Mouse (Mus musculus) stomach, embryonic 15.5 days (tissue): ENCODE measurements around the gene Sost. TPM values are rescaled to one million over a fixed set of nuclear protein-coding genes. Genes with fewer than 3 reads are reported as not detected.

Experiments
- ATAC-seq: fragments of 200-750 bp; cut with Nextera tagmentation; 2 replicates; pipeline ENCODE4 v1.8.0; 2017; ENCODE audit warnings: low read depth, moderate number of reproducible peaks, moderate TSS enrichment; ENCODE audit not compliant: insufficient read depth, low FRiP score
- H3K27ac ChIP-seq: fragments of 300-500 bp; sonication (generic); 2 replicates; pipeline ENCODE4 v1.5.1; 2015; ENCODE audit warnings: mild to moderate bottlenecking, inconsistent platforms
- H3K27me3 ChIP-seq: fragments of 300-500 bp; sonication (generic); replicated peaks from 2 replicates; pipeline ENCODE4 v1.6.1; 2015; ENCODE audit warnings: inconsistent platforms
- H3K36me3 ChIP-seq: fragments of 300-500 bp; sonication (generic); 2 replicates; pipeline ENCODE4 v1.6.1; 2015; ENCODE audit warnings: inconsistent platforms
- H3K4me1 ChIP-seq: fragments of 300-500 bp; sonication (generic); 2 replicates; pipeline ENCODE4 v1.6.1; 2015; ENCODE audit warnings: inconsistent platforms
- H3K4me2 ChIP-seq: fragments of 300-500 bp; sonication (generic); 2 replicates; pipeline ENCODE4 v1.6.1; 2015; ENCODE audit warnings: mild to moderate bottlenecking, inconsistent platforms
- H3K4me3 ChIP-seq: fragments of 300-500 bp; sonication (generic); replicated peaks from 2 replicates; pipeline ENCODE4 v1.5.1; 2015; ENCODE audit warnings: inconsistent platforms
- H3K9ac ChIP-seq: fragments of 300-500 bp; sonication (generic); 2 replicates; pipeline ENCODE4 v1.6.1; 2015; ENCODE audit warnings: inconsistent platforms
- H3K9me3 ChIP-seq: fragments of 300-500 bp; sonication (generic); 2 replicates; pipeline ENCODE4 v1.6.1; 2016; ENCODE audit warnings: inconsistent platforms
- WGBS: fragments of 180-500 bp; shearing (Covaris S2); methylation state at CpG from one replicate; pipeline ENCODE4 v1.1.7; 2015; 5-methylcytosine and 5-hydroxymethylcytosine counted together
- polyA plus RNA-seq: library from polyadenylated mRNA; unstranded; fragments of >200 nt; fragmentation: Nextera tagmentation; extraction: Ambion mirVana; gene quantifications from 2 replicates; pipeline ENCODE4 v1.2.1, GENCODE M21; 2015

Gene Sost
- polyA plus RNA-seq, 1 experiment from 2014 or later = 0.10 TPM

DNA sequence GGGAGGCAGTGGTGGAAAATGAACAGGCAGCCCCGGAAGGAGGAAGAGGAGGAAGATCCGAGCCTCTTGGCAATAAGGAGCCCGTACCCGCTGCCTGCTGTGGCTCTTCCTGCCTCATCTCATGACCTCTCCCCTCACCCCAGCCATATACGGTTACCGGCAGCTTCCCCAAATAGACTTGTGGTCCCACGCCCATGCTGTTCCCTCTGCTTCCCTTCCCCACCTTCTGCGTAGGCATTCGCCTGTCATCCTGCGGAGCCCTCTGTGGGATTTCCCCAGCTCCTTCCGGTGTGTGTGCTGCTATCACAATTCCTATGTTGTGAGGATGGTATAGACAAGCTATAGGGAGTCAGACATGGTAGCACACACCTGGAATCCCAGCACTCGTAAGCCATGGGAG lies 15.0 kb upstream of the Sost start:
- WGBS = 74% methylated on average over 12 of the region's 12 CpGs
- Histone ChIP-seq H3K4me1 (peaks cover 12% of the 10 kb centered on the region; the same call in 1 of the 2 replicates), H3K27ac (no peak overlapping the region)

DNA sequence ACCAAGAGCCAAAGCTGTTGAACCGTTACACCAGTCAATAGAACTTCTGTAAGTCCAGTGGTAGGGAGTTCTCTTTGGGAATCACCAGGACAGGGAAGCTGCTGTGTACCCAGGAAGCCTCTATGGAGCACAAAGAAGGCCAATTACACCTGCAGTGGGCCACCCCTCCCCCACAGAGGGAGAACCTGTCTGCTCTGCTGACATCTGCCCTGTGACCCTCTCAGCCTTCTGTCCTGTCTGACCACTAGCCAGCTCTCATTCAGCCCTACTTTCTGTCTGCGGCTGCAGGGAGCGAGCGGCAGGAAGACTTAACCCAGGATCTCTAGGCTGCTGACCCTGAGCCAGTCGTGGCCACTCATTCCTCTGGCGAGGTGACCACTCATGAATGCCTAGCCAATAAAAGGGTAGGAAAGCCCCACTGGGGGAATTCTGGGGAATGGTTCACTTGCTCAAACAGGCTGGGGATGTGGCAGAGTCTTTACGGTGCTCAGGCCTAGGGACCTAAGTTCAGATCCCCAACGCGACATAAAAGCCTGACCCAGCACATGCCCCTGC lies 13.9 kb upstream of the Sost start:
- Histone ChIP-seq H3K4me3 (no peak overlapping the region), H3K4me1 (peaks cover 8% of the 10 kb centered on the region; the same call in 1 of the 2 replicates), H3K27me3 (no peaks in the 10 kb centered on the region), H3K27ac (no peak overlapping the region), H3K9ac (no peak overlapping the region), H3K36me3 (peaks cover 4% of the 10 kb centered on the region; the same call in 1 of the 2 replicates), H3K9me3 (no peaks in the 10 kb centered on the region), H3K4me2 (no peak overlapping the region)
- WGBS = 82% methylated on average over 9 of the region's 9 CpGs
- no peak for ATAC-seq

More for the DNA sequence above, 15.0 kb upstream of the Sost start:
- peaks cover 4% of the 10 kb centered on the region; the same call in 1 of the 2 replicates for H3K36me3 ChIP-seq
- H3K4me3 ChIP-seq = no peak overlapping the region
- H3K9ac ChIP-seq = no peak overlapping the region
- no peaks in the 10 kb centered on the region for H3K9me3 ChIP-seq
- ATAC-seq = no peak
- H3K27me3 ChIP-seq = no peaks in the 10 kb centered on the region
- no peak overlapping the region for H3K4me2 ChIP-seq

DNA sequence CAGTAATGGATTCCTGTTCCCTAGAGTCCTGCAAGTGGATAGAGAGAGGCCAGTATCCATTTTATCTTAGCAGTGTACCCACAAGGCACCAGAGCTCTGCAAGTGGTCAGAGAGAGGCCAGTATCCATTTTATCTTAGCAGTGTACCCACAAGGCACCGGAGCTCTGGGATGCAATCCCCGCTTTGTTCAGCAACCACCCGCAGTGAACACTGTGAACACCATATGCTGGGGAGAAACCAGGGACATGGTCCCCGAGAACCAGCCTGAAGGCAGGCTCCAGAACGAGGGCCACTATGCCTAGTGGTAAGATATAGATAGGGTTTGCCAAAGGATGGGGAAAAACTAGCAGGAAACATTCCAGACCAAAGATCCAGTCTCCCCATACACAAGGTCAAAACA lies 12.3 kb upstream of the Sost start:
- 87% methylated on average over 5 of the region's 5 CpGs for WGBS
- H3K36me3 ChIP-seq = peaks cover 4% of the 10 kb centered on the region; the same call in 1 of the 2 replicates
- ATAC-seq = no peak
- no peak overlapping the region for H3K27ac ChIP-seq
- H3K9me3 ChIP-seq = no peaks in the 10 kb centered on the region
- no peak overlapping the region for H3K4me3 ChIP-seq
- no peak overlapping the region for H3K4me2 ChIP-seq
- H3K4me1 ChIP-seq = 0 out of 2 replicates have a peak, but pooled peaks cover 2% of the 10 kb centered on the region
- no peak overlapping the region for H3K9ac ChIP-seq
- no peaks in the 10 kb centered on the region for H3K27me3 ChIP-seq

DNA sequence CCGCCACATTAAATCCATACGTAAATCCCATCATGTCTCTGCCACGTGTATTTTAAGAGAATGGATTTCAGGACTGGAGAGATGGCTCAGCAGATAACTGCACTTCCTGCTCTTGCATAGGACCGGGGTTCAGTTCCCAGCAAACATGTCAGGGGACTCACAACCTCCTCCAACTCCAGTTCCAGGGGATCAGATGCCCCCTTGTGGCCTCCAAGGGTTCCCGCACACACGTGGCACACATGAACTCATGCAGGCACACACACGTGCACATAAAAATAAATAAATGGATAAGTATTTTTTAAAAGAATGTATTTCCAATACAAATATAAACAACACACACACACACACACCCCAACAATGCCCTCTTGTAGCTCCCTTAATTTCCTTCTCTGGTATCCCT lies 10.1 kb upstream of the Sost start:
- no peak overlapping the region for H3K4me2 ChIP-seq
- peaks cover 4% of the 10 kb centered on the region; the same call in 1 of the 2 replicates for H3K36me3 ChIP-seq
- WGBS = 94% methylated on average over 7 of the region's 7 CpGs
- no peak overlapping the region for H3K27ac ChIP-seq
- H3K4me3 ChIP-seq = no peak overlapping the region
- no peaks in the 10 kb centered on the region for H3K4me1 ChIP-seq
- no peaks in the 10 kb centered on the region for H3K9me3 ChIP-seq
- no peaks in the 10 kb centered on the region for H3K27me3 ChIP-seq
- no peak overlapping the region for H3K9ac ChIP-seq
- no peak for ATAC-seq

DNA sequence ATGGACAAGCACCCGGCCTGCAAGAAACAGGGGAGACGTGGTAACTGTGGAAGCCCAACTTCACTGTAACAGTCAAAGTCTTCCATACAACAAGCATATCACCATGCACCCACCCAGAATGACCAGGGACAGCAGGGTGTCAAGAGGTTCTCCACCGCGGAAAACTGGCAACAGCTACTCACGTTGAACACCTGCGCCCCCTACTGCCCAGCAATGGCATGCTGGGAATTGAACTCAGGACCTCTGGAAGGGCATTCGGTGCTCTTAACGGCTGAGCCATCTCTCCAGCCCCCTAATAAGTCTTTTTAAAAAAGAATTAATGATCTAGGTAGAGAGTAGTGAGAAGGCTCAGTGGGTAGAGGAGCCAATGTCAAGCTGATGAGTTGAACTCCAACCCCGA lies 8.1 kb upstream of the Sost start:
- Histone ChIP-seq H3K9ac (no peak overlapping the region), H3K27me3 (no peaks in the 10 kb centered on the region), H3K27ac (no peak overlapping the region), H3K9me3 (no peaks in the 10 kb centered on the region), H3K4me1 (no peaks in the 10 kb centered on the region), H3K36me3 (peaks cover 4% of the 10 kb centered on the region; the same call in 1 of the 2 replicates), H3K4me2 (no peak overlapping the region), H3K4me3 (no peak overlapping the region)
- no peak for ATAC-seq
- WGBS = 47% methylated on average over 9 of the region's 9 CpGs

DNA sequence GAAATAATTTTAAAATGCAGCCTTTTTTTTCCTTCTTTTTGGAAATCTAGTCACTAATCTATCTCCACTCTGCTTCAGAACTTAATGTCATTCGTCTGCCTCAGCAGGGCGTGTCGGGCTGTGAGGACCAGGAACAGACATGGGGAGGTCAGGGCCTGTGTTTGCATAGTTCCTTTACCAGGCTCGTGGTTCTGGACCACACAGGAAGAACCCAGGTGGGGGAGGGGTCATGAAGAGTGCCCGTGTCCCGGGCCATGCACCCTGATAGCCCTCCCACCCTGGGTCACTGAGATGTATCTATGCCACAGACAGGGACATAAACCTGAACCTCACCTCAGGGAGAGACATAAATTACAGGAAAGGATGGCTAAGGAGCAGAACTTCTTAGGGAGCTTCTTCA lies 7.4 kb upstream of the Sost start:
- H3K4me2 ChIP-seq = no peak overlapping the region
- H3K4me3 ChIP-seq = no peak overlapping the region
- no peaks in the 10 kb centered on the region for H3K27me3 ChIP-seq
- peaks cover 4% of the 10 kb centered on the region; the same call in 1 of the 2 replicates for H3K36me3 ChIP-seq
- ATAC-seq = no peak
- no peak overlapping the region for H3K27ac ChIP-seq
- 33% methylated on average over 6 of the region's 6 CpGs for WGBS
- no peak overlapping the region for H3K9ac ChIP-seq
- no peaks in the 10 kb centered on the region for H3K9me3 ChIP-seq
- H3K4me1 ChIP-seq = no peaks in the 10 kb centered on the region

DNA sequence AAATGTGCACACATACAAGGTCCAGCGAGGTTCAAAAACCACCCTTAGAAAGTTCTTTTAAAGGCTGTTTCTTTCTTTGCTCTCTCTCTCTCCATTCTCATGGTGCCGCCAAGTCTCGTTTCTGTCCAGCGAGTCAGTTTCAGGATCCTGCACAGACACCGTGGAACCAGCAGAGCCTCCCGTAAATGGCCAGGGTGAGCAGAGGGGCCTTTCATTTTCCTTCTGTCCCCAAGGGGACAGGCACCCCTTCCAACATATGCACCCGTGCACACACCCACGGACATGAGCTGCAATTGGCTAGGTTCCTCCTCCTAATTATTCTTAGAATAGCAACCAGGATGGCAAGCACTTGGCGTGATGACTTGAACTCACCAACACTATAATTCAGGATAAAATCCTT lies 6.7 kb upstream of the Sost start:
- ATAC-seq = no peak
- no peak overlapping the region for H3K4me3 ChIP-seq
- H3K9me3 ChIP-seq = no peaks in the 10 kb centered on the region
- no peak overlapping the region for H3K9ac ChIP-seq
- H3K4me2 ChIP-seq = no peak overlapping the region
- no peaks in the 10 kb centered on the region for H3K4me1 ChIP-seq
- no peaks in the 10 kb centered on the region for H3K27me3 ChIP-seq
- 76% methylated on average over 9 of the region's 9 CpGs for WGBS
- H3K36me3 ChIP-seq = peaks cover 2% of the 10 kb centered on the region; the same call in 1 of the 2 replicates
- no peak overlapping the region for H3K27ac ChIP-seq

DNA sequence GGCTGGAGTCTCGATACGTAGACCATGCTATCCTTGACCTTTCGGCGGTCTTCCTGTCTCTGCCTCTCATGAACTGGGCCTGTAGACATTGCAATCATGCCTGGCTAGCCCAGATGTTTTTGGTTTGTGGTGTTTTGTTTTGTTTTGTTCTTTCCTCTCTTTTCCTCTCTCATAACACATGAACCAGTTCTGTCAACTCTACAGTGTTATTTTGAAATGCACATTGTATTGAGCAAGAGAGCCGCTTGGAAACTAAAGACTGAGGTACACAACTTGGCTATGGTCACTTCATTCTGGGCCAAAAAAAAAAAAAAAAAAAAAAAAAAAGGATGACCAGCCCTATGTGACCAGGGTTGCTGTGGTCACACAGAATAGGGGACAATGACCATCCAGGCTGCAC lies 5.8 kb upstream of the Sost start:
- H3K27ac ChIP-seq = no peak overlapping the region
- no peak overlapping the region for H3K4me2 ChIP-seq
- no peak overlapping the region for H3K4me3 ChIP-seq
- no peaks in the 10 kb centered on the region for H3K9me3 ChIP-seq
- 92% methylated on average over 5 of the region's 5 CpGs for WGBS
- H3K9ac ChIP-seq = no peak overlapping the region
- H3K27me3 ChIP-seq = no peaks in the 10 kb centered on the region
- no peaks in the 10 kb centered on the region for H3K4me1 ChIP-seq
- ATAC-seq = no peak
- no peaks in the 10 kb centered on the region for H3K36me3 ChIP-seq

DNA sequence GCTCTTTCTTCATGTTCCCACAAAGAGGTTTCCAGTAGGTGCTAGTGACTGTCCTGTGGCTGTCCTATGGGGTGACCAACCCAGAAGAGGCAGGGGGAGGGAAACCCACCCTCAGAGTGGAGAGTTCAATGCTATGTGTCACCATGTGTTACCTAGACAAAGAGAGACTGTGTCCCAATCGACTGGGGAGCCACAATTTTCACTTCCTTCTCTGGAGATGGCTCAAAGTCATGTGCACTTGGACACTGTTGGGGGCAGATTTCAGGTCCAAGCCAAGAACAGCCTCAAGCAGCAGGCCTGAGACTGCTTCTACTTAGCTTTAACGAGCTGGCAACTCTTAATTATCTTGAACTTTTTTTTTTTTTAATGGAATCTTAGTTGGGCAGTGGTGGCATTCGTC lies 5.3 kb upstream of the Sost start:
- WGBS = 70% methylated on average over 3 of the region's 3 CpGs
- H3K4me3 ChIP-seq = no peak overlapping the region
- no peaks in the 10 kb centered on the region for H3K9me3 ChIP-seq
- H3K36me3 ChIP-seq = no peaks in the 10 kb centered on the region
- no peak overlapping the region for H3K9ac ChIP-seq
- H3K4me1 ChIP-seq = no peaks in the 10 kb centered on the region
- ATAC-seq = no peak
- H3K27ac ChIP-seq = no peak overlapping the region
- no peaks in the 10 kb centered on the region for H3K27me3 ChIP-seq
- no peak overlapping the region for H3K4me2 ChIP-seq

DNA sequence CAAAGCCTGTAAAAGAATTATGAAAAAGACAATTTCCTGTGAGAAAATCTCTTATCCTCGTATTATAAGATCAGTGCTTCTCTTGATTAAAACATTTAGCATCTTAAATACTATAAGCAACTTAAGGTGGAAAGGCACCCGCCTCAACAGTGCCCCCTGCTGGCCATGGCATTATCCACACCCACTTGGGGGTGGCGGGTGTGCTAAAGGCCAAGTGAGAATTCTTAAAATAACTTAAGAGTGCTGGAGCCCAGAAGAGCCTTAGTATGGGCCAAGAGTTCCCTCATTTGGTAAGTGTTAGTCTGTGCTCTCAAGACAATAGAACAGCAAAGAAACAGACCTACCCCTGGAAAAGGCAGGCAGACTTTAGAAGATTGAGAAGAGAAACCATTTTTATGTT lies 4.6 kb upstream of the Sost start:
- 48% methylated on average over 3 of the region's 3 CpGs for WGBS
- Histone ChIP-seq H3K4me2 (no peak overlapping the region), H3K4me3 (no peak overlapping the region), H3K9ac (no peak overlapping the region), H3K27ac (no peak overlapping the region), H3K9me3 (no peaks in the 10 kb centered on the region), H3K36me3 (no peaks in the 10 kb centered on the region), H3K27me3 (peaks cover 2% of the 10 kb centered on the region; the same call in 1 of the 2 replicates), H3K4me1 (no peaks in the 10 kb centered on the region)
- ATAC-seq = no peak

DNA sequence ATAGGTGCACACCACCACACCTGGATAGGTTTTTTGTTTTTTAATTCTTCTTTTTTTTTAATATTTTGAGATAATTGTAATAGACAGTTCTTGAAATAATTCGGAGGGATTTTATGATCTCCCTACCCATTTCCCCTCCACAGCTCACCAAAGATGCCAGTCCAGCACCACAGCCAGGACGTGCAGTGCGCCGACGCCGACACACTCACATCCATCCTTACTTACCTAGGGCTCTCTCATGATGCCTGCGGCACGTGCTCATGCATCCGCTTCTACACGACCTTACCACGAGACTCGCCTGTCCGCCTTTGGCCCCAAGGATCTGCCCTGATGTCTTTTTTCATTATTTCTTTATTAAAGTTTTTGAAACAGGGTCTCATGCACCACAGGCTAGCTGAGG lies 3.0 kb upstream of the Sost start:
- no peak overlapping the region for H3K4me2 ChIP-seq
- WGBS = 83% methylated on average over 13 of the region's 13 CpGs
- no peaks in the 10 kb centered on the region for H3K36me3 ChIP-seq
- H3K4me3 ChIP-seq = no peak overlapping the region
- H3K27ac ChIP-seq = no peak overlapping the region
- H3K9me3 ChIP-seq = no peaks in the 10 kb centered on the region
- H3K4me1 ChIP-seq = no peaks in the 10 kb centered on the region
- no peak overlapping the region for H3K9ac ChIP-seq
- H3K27me3 ChIP-seq = peaks cover 18% of the 10 kb centered on the region
- ATAC-seq = no peak

DNA sequence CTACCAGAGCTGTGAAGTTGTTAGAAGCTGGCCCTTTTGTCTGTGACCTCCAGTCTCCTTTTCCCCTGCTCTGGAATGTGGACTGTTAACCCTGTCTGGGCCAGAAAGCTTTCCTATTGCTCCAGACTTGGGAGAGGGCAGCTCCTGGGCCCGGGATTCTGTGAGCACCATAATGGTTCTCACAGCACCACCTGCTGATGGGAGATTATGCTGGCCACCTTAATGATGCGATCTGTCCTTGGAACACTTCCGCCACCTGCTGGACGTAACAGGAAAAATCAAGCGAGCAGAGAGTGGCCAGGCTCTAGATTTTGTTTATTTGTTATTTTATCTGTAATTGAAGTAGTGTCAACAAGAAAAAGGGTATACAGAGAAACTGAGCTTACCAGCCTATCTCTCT lies 2.0 kb upstream of the Sost start:
- WGBS = under 1% methylated on average over 5 of the region's 5 CpGs
- no peaks in the 10 kb centered on the region for H3K9me3 ChIP-seq
- no peak; the same call in 1 of the 2 replicates for ATAC-seq
- no peak overlapping the region for H3K4me3 ChIP-seq
- peaks cover 5% of the 10 kb centered on the region for H3K4me1 ChIP-seq
- no peak overlapping the region for H3K27ac ChIP-seq
- no peak overlapping the region for H3K4me2 ChIP-seq
- peaks cover 28% of the 10 kb centered on the region for H3K27me3 ChIP-seq
- H3K36me3 ChIP-seq = no peaks in the 10 kb centered on the region
- H3K9ac ChIP-seq = no peak overlapping the region

DNA sequence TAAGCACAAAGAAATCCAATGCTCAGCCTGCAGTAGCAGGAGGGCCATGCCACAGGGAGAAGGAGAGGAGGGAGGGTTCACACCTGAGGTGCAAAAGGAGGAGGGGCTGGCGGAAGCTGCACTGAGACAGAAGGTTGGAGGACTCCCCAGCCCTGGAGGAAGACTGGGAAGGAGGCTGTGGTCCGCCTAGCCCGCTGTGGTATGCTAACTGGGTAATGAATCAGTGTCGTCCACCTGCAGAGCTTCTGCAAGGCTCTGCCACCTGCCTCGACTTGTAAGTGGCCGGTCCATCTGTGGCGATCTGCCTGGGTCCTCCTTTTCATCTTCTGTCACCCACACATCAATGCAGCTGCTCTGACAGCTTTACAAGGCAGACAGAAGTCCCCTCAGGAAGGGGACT lies 1.5 kb upstream of the Sost start:
- H3K36me3 ChIP-seq = no peaks in the 10 kb centered on the region
- no peak overlapping the region for H3K4me2 ChIP-seq
- 18% methylated on average over 7 of the region's 7 CpGs for WGBS
- no peak overlapping the region for H3K4me3 ChIP-seq
- ATAC-seq = no peak
- peaks cover 33% of the 10 kb centered on the region for H3K27me3 ChIP-seq
- no peak overlapping the region for H3K9ac ChIP-seq
- peaks cover 9% of the 10 kb centered on the region for H3K4me1 ChIP-seq
- H3K9me3 ChIP-seq = no peaks in the 10 kb centered on the region
- no peak overlapping the region for H3K27ac ChIP-seq
